Mouse (Mus musculus): Measurements from ENCODE around the gene Zbtb24. TPM values are rescaled to one million over a fixed set of nuclear protein-coding genes. Genes with fewer than 3 reads are reported as not detected.
A peak's percentile ranks its signal among the peaks of the same experiment; 100 is the strongest.
"Not testable (repeated sequence)": the region's sequence is repeated elsewhere in the genome, so short reads cannot be mapped to it uniquely, and the experiment has no call there.

Gene Zbtb24
- 17.9 and 20.1 TPM in 2 replicates for polyA plus RNA-seq (2014; fragmentation: Nextera tagmentation; extraction: Ambion mirVana)

DNA sequence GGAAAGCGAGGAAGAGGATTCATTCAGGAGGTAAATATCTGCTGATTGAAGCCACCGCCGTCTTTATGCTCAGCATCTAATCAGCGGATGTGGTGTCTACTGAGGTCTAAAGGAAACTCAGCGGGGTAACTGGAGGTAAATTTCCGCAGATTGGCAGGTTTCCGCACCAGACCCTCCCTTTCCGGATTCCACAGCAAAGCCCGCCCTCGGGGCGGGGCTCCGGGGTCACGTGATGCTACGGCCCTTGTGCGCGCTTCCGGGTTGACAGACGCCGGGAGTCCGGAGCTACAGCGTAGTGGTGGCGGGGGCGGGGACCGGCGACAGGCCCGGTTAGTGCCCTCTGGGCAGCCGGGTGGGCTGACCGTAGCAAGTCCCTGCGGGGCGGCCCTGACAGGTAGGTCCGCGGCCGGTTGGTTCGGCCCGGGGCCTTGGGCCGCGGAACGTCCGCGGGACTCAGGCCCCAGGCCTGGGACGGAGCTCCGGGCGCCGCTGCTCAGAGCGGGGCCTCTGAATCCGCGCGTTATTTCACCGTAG is at the start of gene Zbtb24:
Gene Zbtb24 (plus strand): TSS at position 247 of the 534 bp plus-strand sequence.
- Histone ChIP-seq H3K27me3 (ENCODE audit: control insufficient read depth, insufficient read depth, low read length) (no peaks in the 10 kb centered on the region), H3K9ac (ENCODE audit: low read length) (peak within 1 kb of the TSS; percentile 85), H3K27ac (ENCODE audit: low read depth, low read length) (peak within 1 kb of the TSS; percentile 68; the same call in 1 of the 2 replicates), H3K9me3 (ENCODE audit: control insufficient read depth, low read length) (no peaks in the 10 kb centered on the region), H3K4me2 (ENCODE audit: low read depth) (peak within 1 kb of the TSS; percentile 79), H3K4me1 (ENCODE audit: control insufficient read depth, insufficient read depth, low read length) (no peaks in the 10 kb centered on the region), H3K36me3 (ENCODE audit: control insufficient read depth, insufficient read depth, low read length) (peaks cover 3% of the 10 kb centered on the region; the same call in 1 of the 2 replicates), H3K4me3 (ENCODE audit: low read depth, low read length) (peak within 1 kb of the TSS; percentile 84)
- under 1% methylated on average over 47 of the region's 49 CpGs for WGBS
- DNase-seq (ENCODE audit: low spot score) (peak; percentile 99), ATAC-seq (ENCODE audit: insufficient read depth, low FRiP score, low TSS enrichment) (peak; percentile 98)

DNA sequence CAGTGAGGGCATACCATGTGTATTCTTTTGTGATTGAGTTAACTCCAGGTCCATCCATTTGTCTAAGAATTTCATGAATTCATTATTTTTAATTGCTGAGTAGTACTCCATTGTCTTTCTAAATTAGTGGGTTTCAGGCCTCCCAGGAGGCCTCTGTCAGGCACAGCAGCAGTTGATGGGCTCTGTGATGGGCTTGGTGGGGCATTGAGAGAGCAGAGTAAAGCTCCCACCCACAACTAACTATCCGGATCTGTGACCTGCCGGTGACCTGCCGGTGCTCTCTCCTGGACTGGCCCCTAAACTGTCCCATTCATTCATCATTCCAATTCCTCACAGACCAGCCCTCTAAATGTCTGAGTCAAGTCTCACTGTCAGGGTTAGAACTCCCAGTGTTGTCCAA is 49.1 kb upstream of the Zbtb24 start:
- WGBS: 68% methylated on average over 3 of the region's 3 CpGs
- DNase-seq (ENCODE audit: low spot score) (no peak), ATAC-seq (ENCODE audit: insufficient read depth, low FRiP score, low TSS enrichment) (no peak)
- Histone ChIP-seq H3K36me3 (ENCODE audit: control insufficient read depth, insufficient read depth, low read length) (no peaks in the 10 kb centered on the region), H3K4me1 (ENCODE audit: control insufficient read depth, insufficient read depth, low read length) (no peaks in the 10 kb centered on the region), H3K27ac (ENCODE audit: low read depth, low read length) (no peak overlapping the region), H3K4me2 (ENCODE audit: low read depth) (no peak overlapping the region), H3K27me3 (ENCODE audit: control insufficient read depth, insufficient read depth, low read length) (no peaks in the 10 kb centered on the region), H3K9me3 (ENCODE audit: control insufficient read depth, low read length) (no peaks in the 10 kb centered on the region), H3K4me3 (ENCODE audit: low read depth, low read length) (no peak overlapping the region), H3K9ac (ENCODE audit: low read length) (no peak overlapping the region)

- no peak for ATAC-seq (ENCODE audit: insufficient read depth, low FRiP score, low TSS enrichment)
- no peak overlapping the region for H3K9ac ChIP-seq (ENCODE audit: low read length)
These were observed 46.8 kb upstream of the Zbtb24 start for GRCm38 (mm10) chr10:41403364-41403763.

DNA sequence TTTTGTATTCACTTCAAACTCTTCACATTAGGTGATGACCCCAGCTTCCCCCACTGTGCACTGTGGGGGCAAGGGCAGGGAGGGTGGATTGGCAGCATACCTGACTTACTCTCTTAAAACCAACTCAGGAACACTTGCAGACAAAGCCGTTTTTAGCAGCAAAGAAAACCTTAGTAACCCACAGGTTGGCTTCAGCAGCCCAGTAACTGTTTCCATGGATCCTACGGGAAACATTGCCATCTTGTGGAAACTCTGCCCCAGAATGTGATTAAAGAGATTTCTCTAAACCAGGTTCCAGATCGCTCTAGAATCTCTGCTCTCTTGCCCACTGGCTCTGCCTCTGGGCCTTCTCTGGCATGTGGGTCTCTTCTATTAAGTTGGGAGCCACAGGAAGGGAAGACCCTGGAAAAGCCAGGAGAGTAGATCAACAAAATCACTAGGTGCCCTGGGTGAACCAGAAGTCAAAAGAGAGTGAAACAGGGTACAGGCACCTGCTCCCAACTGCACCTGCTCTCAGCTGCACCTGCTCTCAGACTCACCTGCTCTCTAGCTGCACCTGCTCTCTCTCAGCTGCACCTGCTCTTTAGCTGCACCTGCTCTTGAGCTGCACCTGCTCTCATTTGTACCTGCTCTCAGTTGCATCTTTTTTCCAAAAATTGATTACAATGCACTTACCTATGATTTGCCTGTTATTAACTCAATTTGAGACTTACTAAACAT is 46.1 kb upstream of the Zbtb24 start:
- ATAC-seq (ENCODE audit: insufficient read depth, low FRiP score, low TSS enrichment) (no peak), DNase-seq (ENCODE audit: low spot score) (no peak)
- H3K4me3 ChIP-seq (ENCODE audit: low read depth, low read length): no peak overlapping the region
- H3K27ac ChIP-seq (ENCODE audit: low read depth, low read length): no peak overlapping the region
- no peaks in the 10 kb centered on the region for H3K9me3 ChIP-seq (ENCODE audit: control insufficient read depth, low read length)
- H3K9ac ChIP-seq (ENCODE audit: low read length): no peak overlapping the region
- no peaks in the 10 kb centered on the region for H3K36me3 ChIP-seq (ENCODE audit: control insufficient read depth, insufficient read depth, low read length)
- no peaks in the 10 kb centered on the region for H3K27me3 ChIP-seq (ENCODE audit: control insufficient read depth, insufficient read depth, low read length)
- no peak overlapping the region for H3K4me2 ChIP-seq (ENCODE audit: low read depth)
- 48% methylated on average over 3 of the region's 3 CpGs for WGBS
- H3K4me1 ChIP-seq (ENCODE audit: control insufficient read depth, insufficient read depth, low read length): no peaks in the 10 kb centered on the region

More at GRCm38 (mm10) chr10:41403364-41403763, 46.8 kb upstream of the Zbtb24 start:
- H3K4me1 ChIP-seq (ENCODE audit: control insufficient read depth, insufficient read depth, low read length): no peaks in the 10 kb centered on the region
- no peak for DNase-seq (ENCODE audit: low spot score)
- no peak overlapping the region for H3K27ac ChIP-seq (ENCODE audit: low read depth, low read length)
- no peak overlapping the region for H3K4me3 ChIP-seq (ENCODE audit: low read depth, low read length)
- no peaks in the 10 kb centered on the region for H3K9me3 ChIP-seq (ENCODE audit: control insufficient read depth, low read length)
- no peaks in the 10 kb centered on the region for H3K36me3 ChIP-seq (ENCODE audit: control insufficient read depth, insufficient read depth, low read length)
- H3K4me2 ChIP-seq (ENCODE audit: low read depth): no peak overlapping the region
- WGBS: 76% methylated on average over 2 of the region's 2 CpGs
- no peaks in the 10 kb centered on the region for H3K27me3 ChIP-seq (ENCODE audit: control insufficient read depth, insufficient read depth, low read length)

DNA sequence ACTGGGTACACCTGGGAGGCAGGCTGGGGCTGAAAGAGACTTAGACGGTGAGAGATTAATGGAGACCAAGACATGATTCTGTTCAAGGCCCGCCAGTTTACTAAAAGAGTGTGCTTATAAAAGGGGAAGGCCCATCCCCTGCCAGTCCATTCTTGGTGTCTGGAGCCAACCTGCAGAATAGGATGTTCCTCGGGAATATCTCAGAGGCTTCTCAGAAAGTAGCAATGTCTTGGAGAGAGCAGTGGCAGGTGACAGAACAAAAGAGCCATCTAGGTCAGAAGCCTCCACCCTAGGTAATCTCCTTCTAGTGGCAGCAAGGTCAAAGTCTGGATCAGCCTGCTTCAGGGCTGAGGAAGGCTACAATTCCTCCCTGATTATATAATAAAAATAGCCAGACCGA is 40.0 kb upstream of the Zbtb24 start:
- not testable (repeated sequence) for H3K4me2 ChIP-seq (ENCODE audit: low read depth); H3K27ac ChIP-seq (ENCODE audit: low read depth, low read length); H3K4me3 ChIP-seq (ENCODE audit: low read depth, low read length); H3K36me3 ChIP-seq (ENCODE audit: control insufficient read depth, insufficient read depth, low read length); H3K9ac ChIP-seq (ENCODE audit: low read length); H3K4me1 ChIP-seq (ENCODE audit: control insufficient read depth, insufficient read depth, low read length); ATAC-seq (ENCODE audit: insufficient read depth, low FRiP score, low TSS enrichment); H3K27me3 ChIP-seq (ENCODE audit: control insufficient read depth, insufficient read depth, low read length); DNase-seq (ENCODE audit: low spot score); H3K9me3 ChIP-seq (ENCODE audit: control insufficient read depth, low read length)
- 91% methylated on average over 4 of the region's 4 CpGs for WGBS

- H3K27me3 ChIP-seq (ENCODE audit: control insufficient read depth, insufficient read depth, low read length); H3K4me1 ChIP-seq (ENCODE audit: control insufficient read depth, insufficient read depth, low read length); ATAC-seq (ENCODE audit: insufficient read depth, low FRiP score, low TSS enrichment); H3K4me2 ChIP-seq (ENCODE audit: low read depth); H3K4me3 ChIP-seq (ENCODE audit: low read depth, low read length); DNase-seq (ENCODE audit: low spot score); H3K36me3 ChIP-seq (ENCODE audit: control insufficient read depth, insufficient read depth, low read length); H3K27ac ChIP-seq (ENCODE audit: low read depth, low read length); H3K9ac ChIP-seq (ENCODE audit: low read length); H3K9me3 ChIP-seq (ENCODE audit: control insufficient read depth, low read length): not testable (repeated sequence)
- WGBS: 98% methylated on average over 1 of the region's 1 CpGs
These were observed 39.4 kb upstream of the Zbtb24 start for GRCm38 (mm10) chr10:41410821-41411220.

- H3K9ac ChIP-seq (ENCODE audit: low read length); H3K9me3 ChIP-seq (ENCODE audit: control insufficient read depth, low read length); DNase-seq (ENCODE audit: low spot score); H3K4me2 ChIP-seq (ENCODE audit: low read depth); H3K27ac ChIP-seq (ENCODE audit: low read depth, low read length); H3K27me3 ChIP-seq (ENCODE audit: control insufficient read depth, insufficient read depth, low read length); ATAC-seq (ENCODE audit: insufficient read depth, low FRiP score, low TSS enrichment); H3K4me3 ChIP-seq (ENCODE audit: low read depth, low read length); H3K36me3 ChIP-seq (ENCODE audit: control insufficient read depth, insufficient read depth, low read length); H3K4me1 ChIP-seq (ENCODE audit: control insufficient read depth, insufficient read depth, low read length): not testable (repeated sequence)
- WGBS: 87% methylated on average over 1 of the region's 1 CpGs
These were observed 36.7 kb upstream of the Zbtb24 start for GRCm38 (mm10) chr10:41413471-41413870.

DNA sequence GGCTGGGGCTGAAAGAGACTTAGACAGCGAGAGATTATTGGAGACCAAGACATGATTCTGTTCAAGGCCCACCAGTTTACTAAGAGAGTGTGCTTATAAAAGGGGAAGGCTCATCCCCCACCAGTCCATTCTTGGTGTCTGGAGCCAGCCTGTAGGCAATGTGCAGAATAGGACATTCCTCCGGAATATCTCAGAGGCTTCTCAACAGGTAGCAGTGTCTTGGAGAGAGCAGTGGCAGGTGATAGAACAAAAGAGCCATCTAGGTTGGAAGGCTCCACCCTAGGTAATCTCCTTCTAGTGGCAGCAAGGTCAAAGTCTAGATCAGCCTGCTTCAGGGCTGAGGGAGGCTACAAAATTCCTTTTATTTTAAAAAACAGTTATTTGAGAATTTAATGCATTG is 34.8 kb upstream of the Zbtb24 start:
- H3K9me3 ChIP-seq (ENCODE audit: control insufficient read depth, low read length); H3K4me1 ChIP-seq (ENCODE audit: control insufficient read depth, insufficient read depth, low read length); H3K4me3 ChIP-seq (ENCODE audit: low read depth, low read length); ATAC-seq (ENCODE audit: insufficient read depth, low FRiP score, low TSS enrichment); H3K36me3 ChIP-seq (ENCODE audit: control insufficient read depth, insufficient read depth, low read length); H3K27ac ChIP-seq (ENCODE audit: low read depth, low read length); H3K9ac ChIP-seq (ENCODE audit: low read length); H3K27me3 ChIP-seq (ENCODE audit: control insufficient read depth, insufficient read depth, low read length); H3K4me2 ChIP-seq (ENCODE audit: low read depth); DNase-seq (ENCODE audit: low spot score): not testable (repeated sequence)
- 93% methylated on average over 2 of the region's 2 CpGs for WGBS

All from neural tube, embryonic 11.5 days (tissue).